Mouse (Mus musculus) heart, embryonic 14.5 days (tissue): ENCODE data around the gene Ift80. TPM values are rescaled to one million over a fixed set of nuclear protein-coding genes. Genes with fewer than 3 reads are reported as not detected.

ENCODE experiments used
- ATAC-seq: fragments of 200-750 bp; cut with Nextera tagmentation; 2 replicates; pipeline ENCODE4 v1.8.0; 2017; ENCODE audit warnings: low read depth, moderate TSS enrichment; ENCODE audit not compliant: insufficient number of reproducible peaks, insufficient read depth, low FRiP score
- H3K27ac ChIP-seq, 2 experiments: fragments of 200-500 bp in 1 of 2; fragments of 300-500 bp in 1 of 2; sonication (generic) in 1 of 2; replicated peaks in 1 of 2; 2 replicates each; pipeline ENCODE4 v1.5.1; 2012 to 2014; ENCODE audit warnings: low read depth in 2 of 2, low read length in 2 of 2, control low read depth in 1 of 2, mild to moderate bottlenecking in 1 of 2, mixed read lengths in 1 of 2; ENCODE audit not compliant: control insufficient read depth in 1 of 2, insufficient read depth in 1 of 2
- H3K27me3 ChIP-seq: fragments of 300-500 bp; sonication (generic); 2 replicates; pipeline ENCODE4 v1.6.1; 2014; ENCODE audit warnings: mild to moderate bottlenecking, low read length, control low read depth; ENCODE audit not compliant: control insufficient read depth, insufficient read depth
- H3K36me3 ChIP-seq: fragments of 300-500 bp; sonication (generic); 2 replicates; pipeline ENCODE4 v1.6.1; 2014; ENCODE audit warnings: mild to moderate bottlenecking, control low read depth, low read length, mixed read lengths; ENCODE audit not compliant: control insufficient read depth, insufficient read depth
- H3K4me1 ChIP-seq, 2 experiments: fragments of 200-500 bp in 1 of 2; fragments of 300-500 bp in 1 of 2; sonication (generic) in 1 of 2; 2 replicates each; pipeline ENCODE4 v1.6.1; 2012 to 2014; ENCODE audit warnings: low read length in 2 of 2, control low read depth in 1 of 2, mixed read lengths in 1 of 2; ENCODE audit not compliant: control insufficient read depth in 2 of 2, insufficient read depth in 2 of 2
- H3K4me2 ChIP-seq: fragments of 300-500 bp; sonication (generic); 2 replicates; pipeline ENCODE4 v1.6.1; 2014; ENCODE audit warnings: mild to moderate bottlenecking, low read length
- H3K4me3 ChIP-seq, 2 experiments: fragments of 200-500 bp in 1 of 2; fragments of 300-500 bp in 1 of 2; sonication (generic) in 1 of 2; 2 replicates each; pipeline ENCODE4 v1.5.1; 2012 to 2014; ENCODE audit warnings: low read length in 2 of 2, mild to moderate bottlenecking in 2 of 2, control low read depth in 1 of 2, low read depth in 1 of 2, moderate library complexity in 1 of 2; ENCODE audit not compliant: control insufficient read depth in 1 of 2, insufficient read depth in 1 of 2
- H3K9ac ChIP-seq: fragments of 300-500 bp; sonication (generic); 2 replicates; pipeline ENCODE4 v1.6.1; 2014; ENCODE audit warnings: mild to moderate bottlenecking, low read length
- H3K9me3 ChIP-seq: fragments of 300-500 bp; sonication (generic); 2 replicates; pipeline ENCODE4 v1.6.1; 2016; ENCODE audit warnings: low read length, control low read depth; ENCODE audit not compliant: control insufficient read depth
- WGBS: fragments of 180-500 bp; shearing (Covaris S2); extraction: QIAGEN DNeasy Blood & Tissue Kit; methylation state at CpG from one replicate; pipeline ENCODE4 v1.1.7; 2014; 5-methylcytosine and 5-hydroxymethylcytosine counted together
- polyA plus RNA-seq: library from polyadenylated mRNA; unstranded; fragments of >200 nt; fragmentation: Nextera tagmentation; extraction: Ambion mirVana; gene quantifications from 2 replicates; pipeline ENCODE4 v1.2.1, GENCODE M21; 2014

The Ift80 gene
- polyA plus RNA-seq, 1 experiment from 2014 or later = 9.3 TPM

- H3K4me2 ChIP-seq = no peak overlapping the region
- H3K9me3 ChIP-seq = 0 out of 2 replicates have a peak, but pooled peaks cover 4% of the 10 kb centered on the region
- H3K9ac ChIP-seq = no peak overlapping the region
- H3K36me3 ChIP-seq = peaks cover 11% of the 10 kb centered on the region
- peaks cover 0 to 2% of the 10 kb centered on the region in 2 experiments; a peak in 1 of 4 replicates for H3K4me1 ChIP-seq
- H3K4me3 ChIP-seq = no peak overlapping the region
- ATAC-seq = no peak
- no peak overlapping the region for H3K27ac ChIP-seq
- 86% methylated on average over 3 of the region's 3 CpGs for WGBS
- H3K27me3 ChIP-seq = no peaks in the 10 kb centered on the region
Observed at GRCm38 (mm10) chr3:68969091-68969590, 35.2 kb downstream of the Ift80 start.

GRCm38 (mm10) chr3:68967404-68967803 lies 37.0 kb downstream of the Ift80 start:
- no peak overlapping the region for H3K9ac ChIP-seq
- peaks cover 11% of the 10 kb centered on the region for H3K36me3 ChIP-seq
- WGBS = 14% methylated on average over 6 of the region's 6 CpGs
- H3K9me3 ChIP-seq = 0 out of 2 replicates have a peak, but pooled peaks cover 4% of the 10 kb centered on the region
- peaks cover 0 to 2% of the 10 kb centered on the region in 2 experiments; a peak in 1 of 4 replicates for H3K4me1 ChIP-seq
- H3K4me2 ChIP-seq = no peak overlapping the region
- H3K27me3 ChIP-seq = no peaks in the 10 kb centered on the region
- no peak for ATAC-seq
- no peak overlapping the region for H3K4me3 ChIP-seq
- H3K27ac ChIP-seq = no peak overlapping the region

GRCm38 (mm10) chr3:68966527-68967285 lies 37.7 kb downstream of the Ift80 start:
- Histone ChIP-seq H3K4me2 (no peak overlapping the region), H3K4me1 (peaks cover 0 to 2% of the 10 kb centered on the region in 2 experiments; a peak in 1 of 4 replicates), H3K27me3 (no peaks in the 10 kb centered on the region), H3K4me3 (no peak overlapping the region), H3K27ac (no peak overlapping the region), H3K9me3 (0 out of 2 replicates have a peak, but pooled peaks cover 4% of the 10 kb centered on the region), H3K9ac (no peak overlapping the region), H3K36me3 (peaks cover 11% of the 10 kb centered on the region)
- no peak for ATAC-seq
- WGBS = 93% methylated on average over 6 of the region's 6 CpGs

GRCm38 (mm10) chr3:68964682-68965081 lies 39.7 kb downstream of the Ift80 start:
- H3K36me3 ChIP-seq = peaks cover 17% of the 10 kb centered on the region
- H3K4me1 ChIP-seq = peaks cover 0 to 2% of the 10 kb centered on the region in 2 experiments; a peak in 1 of 4 replicates
- H3K4me2 ChIP-seq = no peak overlapping the region
- H3K9ac ChIP-seq = no peak overlapping the region
- H3K9me3 ChIP-seq = 0 out of 2 replicates have a peak, but pooled peaks cover 4% of the 10 kb centered on the region
- ATAC-seq = no peak
- H3K27me3 ChIP-seq = no peaks in the 10 kb centered on the region
- H3K4me3 ChIP-seq = no peak overlapping the region
- H3K27ac ChIP-seq = no peak overlapping the region

GRCm38 (mm10) chr3:68957413-68957812 lies 47.0 kb downstream of the Ift80 start:
- Histone ChIP-seq H3K4me1 (no peaks in the 10 kb centered on the region), H3K36me3 (peaks cover 6% of the 10 kb centered on the region), H3K4me3 (no peak overlapping the region), H3K9ac (no peak overlapping the region), H3K4me2 (no peak overlapping the region), H3K27me3 (no peaks in the 10 kb centered on the region), H3K9me3 (no peaks in the 10 kb centered on the region), H3K27ac (no peak overlapping the region)
- 83% methylated on average over 3 of the region's 3 CpGs for WGBS
- ATAC-seq = no peak

GRCm38 (mm10) chr3:68956454-68956853 lies 47.9 kb downstream of the Ift80 start:
- no peak overlapping the region for H3K4me3 ChIP-seq
- 59% methylated on average over 4 of the region's 4 CpGs for WGBS
- H3K27me3 ChIP-seq = no peaks in the 10 kb centered on the region
- H3K4me1 ChIP-seq = no peaks in the 10 kb centered on the region
- no peak overlapping the region for H3K27ac ChIP-seq
- H3K36me3 ChIP-seq = peaks cover 4% of the 10 kb centered on the region
- H3K9ac ChIP-seq = no peak overlapping the region
- ATAC-seq = no peak
- H3K9me3 ChIP-seq = no peaks in the 10 kb centered on the region
- no peak overlapping the region for H3K4me2 ChIP-seq

- 60% methylated on average over 6 of the region's 6 CpGs for WGBS
- Histone ChIP-seq H3K4me1 (no peaks in the 10 kb centered on the region), H3K4me3 (no peak overlapping the region), H3K36me3 (no peaks in the 10 kb centered on the region), H3K27ac (no peak overlapping the region), H3K4me2 (no peak overlapping the region), H3K27me3 (no peaks in the 10 kb centered on the region), H3K9ac (no peak overlapping the region), H3K9me3 (no peaks in the 10 kb centered on the region)
- no peak for ATAC-seq
Observed at GRCm38 (mm10) chr3:68954487-68954886, 49.9 kb downstream of the Ift80 start.
